Mouse (Mus musculus): ENCODE results near the gene Sh3bp5. TPM values are rescaled to one million over a fixed set of nuclear protein-coding genes. Genes with fewer than 3 reads are reported as not detected.
"Not testable (repeated sequence)": the region's sequence is repeated elsewhere in the genome, so short reads cannot be mapped to it uniquely, and the experiment has no call there.

Gene Sh3bp5
- polyA plus RNA-seq, 1 experiment from 2014 or later = 17.3 TPM

DNA sequence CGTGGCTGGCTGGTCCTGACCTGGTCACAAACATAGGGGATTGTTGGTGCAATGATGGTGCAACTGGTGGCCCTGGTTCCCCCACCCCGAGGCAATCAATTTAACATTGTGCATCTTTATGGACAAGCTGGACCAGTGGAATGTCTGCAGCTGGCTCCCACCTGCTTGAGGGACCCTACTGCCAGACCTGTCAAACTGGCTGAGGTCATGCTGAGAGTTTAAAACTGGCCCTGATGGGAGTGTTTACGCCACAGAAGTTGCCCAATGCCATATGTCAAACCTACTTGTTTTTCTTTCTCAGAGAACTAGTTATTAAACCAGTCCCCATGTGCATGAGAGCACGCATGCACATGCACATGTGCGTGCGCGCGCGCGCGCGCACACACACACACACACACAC, 22.1 kb upstream of the Sh3bp5 start:
- DNase-seq (ENCODE audit: low spot score) = no peak

DNA sequence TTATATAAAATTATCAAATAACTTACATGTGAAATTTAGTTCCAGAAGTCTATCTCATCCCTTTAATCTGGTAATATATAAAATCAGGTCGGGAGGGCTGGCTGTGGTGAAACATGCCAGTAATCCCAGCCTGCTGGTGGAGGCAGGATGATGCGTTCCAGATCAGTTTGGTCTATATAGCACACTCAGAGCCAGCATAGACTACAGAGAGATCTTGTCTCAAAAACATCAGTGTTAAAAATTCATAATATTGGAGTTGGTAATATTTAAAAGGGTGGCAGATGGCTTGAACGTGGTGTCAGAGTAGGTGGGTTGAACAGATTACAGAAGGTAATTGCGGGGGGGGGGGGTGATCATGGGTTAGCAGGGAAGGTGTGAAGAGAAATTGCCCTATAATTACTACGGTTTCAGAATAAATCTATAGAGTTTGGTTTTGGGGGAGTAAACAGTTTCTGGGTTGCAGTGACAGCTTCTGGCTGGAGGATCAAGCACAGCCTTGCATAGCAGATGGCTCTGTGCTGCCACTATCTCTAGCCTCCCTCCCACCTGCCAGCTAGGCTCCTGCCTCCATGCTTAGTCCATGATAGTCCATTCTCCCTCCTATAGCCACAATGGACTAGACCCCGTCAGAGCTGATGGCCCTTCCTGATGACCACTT, 20.3 kb upstream of the Sh3bp5 start:
- H3K27me3 ChIP-seq (replicated peaks; ENCODE audit: control insufficient read depth, insufficient read depth, low read length) = no peaks in the 10 kb centered on the region
- no peak for ATAC-seq (replicated peaks; ENCODE audit: low FRiP score)
- WGBS = 75% methylated on average over 6 of the region's 6 CpGs

More for the DNA sequence above, 22.1 kb upstream of the Sh3bp5 start:
- WGBS = 88% methylated on average over 12 of the region's 12 CpGs
- Histone ChIP-seq H3K4me2 (no peak overlapping the region), H3K4me1 (replicated peaks; ENCODE audit: control insufficient read depth, insufficient read depth, low read length) (no peaks in the 10 kb centered on the region), H3K27ac (ENCODE audit: low read depth, low read length) (no peak overlapping the region), H3K27me3 (replicated peaks; ENCODE audit: control insufficient read depth, insufficient read depth, low read length) (no peaks in the 10 kb centered on the region), H3K9ac (ENCODE audit: low read depth, low read length) (no peak overlapping the region), H3K36me3 (ENCODE audit: control insufficient read depth, insufficient read depth, low read length) (no peaks in the 10 kb centered on the region), H3K9me3 (ENCODE audit: control insufficient read depth, low read length) (no peaks in the 10 kb centered on the region), H3K4me3 (ENCODE audit: low read depth, low read length) (no peak overlapping the region)
- ATAC-seq (replicated peaks; ENCODE audit: low FRiP score) = no peak

DNA sequence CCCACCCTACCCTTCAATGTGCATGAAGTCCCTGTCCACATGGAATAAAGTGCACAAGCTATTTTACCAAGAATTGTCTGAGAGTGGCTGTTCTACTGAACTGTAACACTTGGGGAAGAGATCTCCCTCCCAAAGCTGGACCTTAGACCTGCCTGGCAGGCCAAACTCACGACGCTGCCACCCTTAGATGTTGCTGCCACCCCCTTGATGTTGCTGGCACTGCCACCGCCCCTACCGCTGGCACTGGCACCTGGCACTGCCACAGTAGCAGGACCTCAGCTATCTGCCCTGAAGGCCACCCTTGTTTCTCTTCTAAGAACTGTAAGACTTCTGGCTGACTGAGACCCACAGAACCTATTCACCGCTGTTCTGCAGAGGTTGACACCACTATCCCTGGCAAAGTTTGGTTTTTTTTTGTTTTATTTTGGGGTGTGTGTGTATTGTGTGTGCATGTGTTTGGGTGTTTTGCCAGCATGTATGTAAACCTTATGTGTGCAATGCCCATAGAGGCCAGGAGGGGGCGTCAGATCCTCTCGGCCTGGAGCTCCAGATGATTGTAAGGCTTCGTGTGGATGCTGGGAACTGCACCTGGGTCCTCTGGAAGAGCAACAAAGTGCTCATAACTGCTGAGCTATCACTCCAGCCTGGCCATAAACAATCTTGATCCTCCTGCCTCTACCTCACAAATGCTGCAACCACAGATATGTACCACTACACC, 19.1 kb upstream of the Sh3bp5 start:
- H3K36me3 ChIP-seq (ENCODE audit: control insufficient read depth, insufficient read depth, low read length) = no peaks in the 10 kb centered on the region
- no peaks in the 10 kb centered on the region for H3K9me3 ChIP-seq (ENCODE audit: control insufficient read depth, low read length)
- ATAC-seq (replicated peaks; ENCODE audit: low FRiP score) (no peak), DNase-seq (ENCODE audit: low spot score) (no peak)
- H3K27ac ChIP-seq (ENCODE audit: low read depth, low read length) = no peak overlapping the region
- H3K9ac ChIP-seq (ENCODE audit: low read depth, low read length) = no peak overlapping the region
- H3K4me3 ChIP-seq (ENCODE audit: low read depth, low read length) = no peak overlapping the region
- no peak overlapping the region for H3K4me2 ChIP-seq
- 86% methylated on average over 8 of the region's 8 CpGs for WGBS
- H3K27me3 ChIP-seq (replicated peaks; ENCODE audit: control insufficient read depth, insufficient read depth, low read length) = no peaks in the 10 kb centered on the region
- no peaks in the 10 kb centered on the region for H3K4me1 ChIP-seq (replicated peaks; ENCODE audit: control insufficient read depth, insufficient read depth, low read length)

More for the DNA sequence above, 20.3 kb upstream of the Sh3bp5 start:
- Histone ChIP-seq H3K4me3 (ENCODE audit: low read depth, low read length) (no peak overlapping the region), H3K27ac (ENCODE audit: low read depth, low read length) (no peak overlapping the region), H3K4me1 (replicated peaks; ENCODE audit: control insufficient read depth, insufficient read depth, low read length) (no peaks in the 10 kb centered on the region), H3K9me3 (ENCODE audit: control insufficient read depth, low read length) (no peaks in the 10 kb centered on the region), H3K9ac (ENCODE audit: low read depth, low read length) (no peak overlapping the region), H3K4me2 (no peak overlapping the region), H3K36me3 (ENCODE audit: control insufficient read depth, insufficient read depth, low read length) (no peaks in the 10 kb centered on the region)
- DNase-seq (ENCODE audit: low spot score) = no peak

DNA sequence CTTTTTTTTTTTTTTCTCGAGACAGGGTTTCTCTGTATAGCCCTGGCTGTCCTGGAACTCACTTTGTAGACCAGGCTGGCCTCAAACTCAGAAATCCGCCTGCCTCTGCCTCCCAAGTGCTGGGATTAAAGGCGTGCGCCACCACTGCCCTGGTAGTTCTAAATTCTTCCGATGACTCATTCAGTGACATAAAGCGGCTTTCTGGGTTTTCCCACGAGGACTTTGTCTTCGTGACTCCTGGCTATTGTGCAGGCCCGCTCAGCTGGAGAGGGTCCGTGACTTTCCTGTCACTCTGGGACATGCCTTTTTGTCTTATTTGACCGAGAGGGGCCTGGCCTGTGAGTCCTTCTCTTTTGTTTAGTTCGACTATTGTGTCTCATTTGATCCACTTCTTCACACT, 18.1 kb upstream of the Sh3bp5 start:
- not testable (repeated sequence) for H3K4me1 ChIP-seq (replicated peaks; ENCODE audit: control insufficient read depth, insufficient read depth, low read length); H3K27ac ChIP-seq (ENCODE audit: low read depth, low read length); H3K9me3 ChIP-seq (ENCODE audit: control insufficient read depth, low read length); H3K9ac ChIP-seq (ENCODE audit: low read depth, low read length); H3K4me3 ChIP-seq (ENCODE audit: low read depth, low read length); H3K36me3 ChIP-seq (ENCODE audit: control insufficient read depth, insufficient read depth, low read length); H3K27me3 ChIP-seq (replicated peaks; ENCODE audit: control insufficient read depth, insufficient read depth, low read length); H3K4me2 ChIP-seq; DNase-seq (ENCODE audit: low spot score); ATAC-seq (replicated peaks; ENCODE audit: low FRiP score)
- WGBS = 78% methylated on average over 12 of the region's 12 CpGs

DNA sequence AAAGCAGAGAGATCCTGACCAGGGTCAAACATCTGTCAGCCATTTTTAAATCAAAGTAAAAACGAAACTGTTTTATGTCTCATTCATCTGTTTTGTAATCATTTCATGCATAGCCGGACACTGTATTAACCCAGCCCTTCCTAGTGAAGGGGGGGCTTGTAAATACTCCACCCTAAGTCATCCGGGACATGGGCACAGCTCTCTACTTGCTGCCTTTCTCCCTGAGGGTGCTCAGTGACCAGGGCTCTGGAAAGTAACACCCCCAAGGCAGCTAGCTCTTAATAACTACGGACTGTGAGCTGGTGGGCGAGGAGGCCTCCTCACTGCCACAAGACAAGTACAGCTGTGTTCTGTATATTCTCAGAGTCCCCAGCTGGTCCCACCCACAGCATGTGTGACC, 13.1 kb upstream of the Sh3bp5 start:
- Histone ChIP-seq H3K27me3 (replicated peaks; ENCODE audit: control insufficient read depth, insufficient read depth, low read length) (no peaks in the 10 kb centered on the region), H3K4me2 (no peak overlapping the region), H3K4me3 (ENCODE audit: low read depth, low read length) (no peak overlapping the region), H3K9ac (ENCODE audit: low read depth, low read length) (no peak overlapping the region), H3K36me3 (ENCODE audit: control insufficient read depth, insufficient read depth, low read length) (no peaks in the 10 kb centered on the region), H3K9me3 (ENCODE audit: control insufficient read depth, low read length) (no peaks in the 10 kb centered on the region), H3K4me1 (replicated peaks; ENCODE audit: control insufficient read depth, insufficient read depth, low read length) (no peaks in the 10 kb centered on the region), H3K27ac (ENCODE audit: low read depth, low read length) (no peak overlapping the region)
- 72% methylated on average over 5 of the region's 5 CpGs for WGBS
- no peak for ATAC-seq (replicated peaks; ENCODE audit: low FRiP score)
- DNase-seq (ENCODE audit: low spot score) = no peak

DNA sequence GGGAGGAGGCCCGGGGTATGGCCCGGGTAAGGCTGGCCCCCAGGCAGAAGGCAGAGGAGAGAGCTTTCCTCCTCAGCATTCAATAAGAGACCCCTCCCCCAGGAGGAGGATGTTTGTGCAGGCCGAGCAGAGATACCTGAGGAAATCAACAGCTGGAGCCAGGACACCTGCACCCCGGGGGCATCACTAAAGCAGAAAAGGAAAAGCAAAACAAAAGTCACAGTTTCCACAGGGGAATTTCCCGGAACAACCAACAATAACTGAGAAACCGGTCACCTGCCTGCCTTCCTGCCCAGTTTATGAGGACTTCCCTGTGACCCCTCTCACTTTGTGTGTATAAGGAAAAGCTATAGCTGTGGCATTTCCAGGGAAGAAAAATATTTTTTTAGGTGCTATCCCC, 7.7 kb upstream of the Sh3bp5 start:
- no peak overlapping the region for H3K27ac ChIP-seq (ENCODE audit: low read depth, low read length)
- DNase-seq (ENCODE audit: low spot score) = no peak
- ATAC-seq (replicated peaks; ENCODE audit: low FRiP score) = no peak

DNA sequence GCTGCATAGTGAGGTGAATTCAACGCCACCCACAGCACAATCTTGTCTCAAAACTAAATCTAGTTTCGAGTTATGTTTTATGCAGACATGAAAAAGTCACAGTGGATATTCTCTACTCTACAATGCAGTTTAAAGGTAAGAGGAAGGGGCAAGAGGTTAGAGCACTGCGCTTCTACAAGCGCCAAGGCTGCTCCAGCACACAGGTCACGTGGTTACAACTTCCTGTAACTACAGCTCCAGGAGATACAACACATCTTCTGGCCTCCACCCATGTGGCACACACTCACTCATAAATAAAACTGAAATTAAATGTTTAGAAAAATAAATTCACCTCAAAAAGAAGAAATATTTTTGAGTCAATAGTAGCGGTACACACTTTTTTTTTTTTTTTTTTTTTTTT, 4.8 kb upstream of the Sh3bp5 start:
- DNase-seq (ENCODE audit: low spot score) (no peak), ATAC-seq (replicated peaks; ENCODE audit: low FRiP score) (no peak)
- Histone ChIP-seq H3K9me3 (ENCODE audit: control insufficient read depth, low read length) (no peaks in the 10 kb centered on the region), H3K4me3 (ENCODE audit: low read depth, low read length) (no peak overlapping the region), H3K4me2 (no peak overlapping the region), H3K27ac (ENCODE audit: low read depth, low read length) (no peak overlapping the region), H3K9ac (ENCODE audit: low read depth, low read length) (no peak overlapping the region), H3K4me1 (replicated peaks; ENCODE audit: control insufficient read depth, insufficient read depth, low read length) (0 out of 2 replicates have a peak, but pooled peaks cover 5% of the 10 kb centered on the region), H3K36me3 (ENCODE audit: control insufficient read depth, insufficient read depth, low read length) (no peaks in the 10 kb centered on the region), H3K27me3 (replicated peaks; ENCODE audit: control insufficient read depth, insufficient read depth, low read length) (peaks cover under 1% of the 10 kb centered on the region; the same call in 1 of the 2 replicates)
- WGBS = 60% methylated on average over 6 of the region's 6 CpGs

More for the DNA sequence above, 7.7 kb upstream of the Sh3bp5 start:
- Histone ChIP-seq H3K4me3 (ENCODE audit: low read depth, low read length) (no peak overlapping the region), H3K9ac (ENCODE audit: low read depth, low read length) (no peak overlapping the region), H3K36me3 (ENCODE audit: control insufficient read depth, insufficient read depth, low read length) (no peaks in the 10 kb centered on the region), H3K4me2 (no peak overlapping the region), H3K4me1 (replicated peaks; ENCODE audit: control insufficient read depth, insufficient read depth, low read length) (no peaks in the 10 kb centered on the region), H3K27me3 (replicated peaks; ENCODE audit: control insufficient read depth, insufficient read depth, low read length) (no peaks in the 10 kb centered on the region), H3K9me3 (ENCODE audit: control insufficient read depth, low read length) (no peaks in the 10 kb centered on the region)
- 80% methylated on average over 6 of the region's 6 CpGs for WGBS

DNA sequence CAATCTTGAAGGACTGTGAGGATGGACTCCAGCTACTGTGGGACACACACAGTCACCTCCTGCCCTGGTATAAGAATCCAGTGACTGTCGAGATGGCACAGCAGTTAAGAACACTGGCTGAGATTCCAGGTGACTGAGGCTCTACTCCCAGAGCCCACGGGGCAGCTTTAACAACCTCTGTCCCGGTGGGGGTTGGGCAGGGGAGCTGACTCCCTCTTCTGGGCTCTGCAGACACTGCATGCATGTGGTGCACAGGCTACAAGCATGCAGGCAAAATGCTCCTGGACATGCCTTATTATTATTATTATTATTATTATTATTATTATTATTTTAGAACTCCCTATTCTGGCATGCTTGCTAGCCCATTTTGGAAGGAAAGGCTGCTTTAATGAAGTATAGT, 4.4 kb upstream of the Sh3bp5 start:
- H3K4me2 ChIP-seq = no peak overlapping the region
- H3K4me3 ChIP-seq (ENCODE audit: low read depth, low read length) = no peak overlapping the region
- DNase-seq (ENCODE audit: low spot score) (no peak), ATAC-seq (replicated peaks; ENCODE audit: low FRiP score) (no peak)
- H3K27ac ChIP-seq (ENCODE audit: low read depth, low read length) = no peak overlapping the region
- H3K9me3 ChIP-seq (ENCODE audit: control insufficient read depth, low read length) = no peaks in the 10 kb centered on the region
- WGBS = 39% methylated on average over 3 of the region's 3 CpGs
- H3K9ac ChIP-seq (ENCODE audit: low read depth, low read length) = no peak overlapping the region
- H3K36me3 ChIP-seq (ENCODE audit: control insufficient read depth, insufficient read depth, low read length) = no peaks in the 10 kb centered on the region
- H3K4me1 ChIP-seq (replicated peaks; ENCODE audit: control insufficient read depth, insufficient read depth, low read length) = peaks cover 5% of the 10 kb centered on the region; the same call in 1 of the 2 replicates
- H3K27me3 ChIP-seq (replicated peaks; ENCODE audit: control insufficient read depth, insufficient read depth, low read length) = peaks cover 5% of the 10 kb centered on the region

DNA sequence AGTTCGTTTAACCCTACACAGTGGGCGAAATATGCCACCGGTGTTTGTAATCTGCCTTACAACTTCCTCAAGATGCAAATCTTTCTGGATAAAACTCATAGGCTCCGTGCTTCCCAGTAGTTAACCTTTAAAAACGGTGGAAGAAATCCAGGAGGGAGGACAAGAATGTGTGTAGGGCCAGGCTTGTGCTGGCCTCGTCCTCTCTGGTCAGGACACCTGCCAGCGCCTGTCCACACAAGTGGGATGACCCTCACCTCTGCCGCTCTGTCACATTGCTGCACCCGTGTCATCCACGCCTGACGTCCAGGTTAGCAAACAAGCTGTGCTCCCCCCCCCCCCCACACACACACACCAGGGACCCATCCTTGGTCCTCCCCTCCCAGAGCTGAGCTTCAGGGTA, 3.4 kb upstream of the Sh3bp5 start:
- Histone ChIP-seq H3K27me3 (replicated peaks; ENCODE audit: control insufficient read depth, insufficient read depth, low read length) (peaks cover 8% of the 10 kb centered on the region), H3K4me3 (ENCODE audit: low read depth, low read length) (no peak overlapping the region), H3K4me1 (replicated peaks; ENCODE audit: control insufficient read depth, insufficient read depth, low read length) (peaks cover 5% of the 10 kb centered on the region; the same call in 1 of the 2 replicates), H3K4me2 (no peak overlapping the region), H3K36me3 (ENCODE audit: control insufficient read depth, insufficient read depth, low read length) (no peaks in the 10 kb centered on the region), H3K9ac (ENCODE audit: low read depth, low read length) (no peak overlapping the region), H3K9me3 (ENCODE audit: control insufficient read depth, low read length) (no peaks in the 10 kb centered on the region), H3K27ac (ENCODE audit: low read depth, low read length) (no peak overlapping the region)
- no peak for ATAC-seq (replicated peaks; ENCODE audit: low FRiP score)
- 72% methylated on average over 11 of the region's 11 CpGs for WGBS
- no peak for DNase-seq (ENCODE audit: low spot score)
